Mouse (Mus musculus) heart, embryonic 10.5 days (tissue): ENCODE data around the gene Edc3. TPM values are rescaled to one million over a fixed set of nuclear protein-coding genes. Genes with fewer than 3 reads are reported as not detected.

Experiments
- DNase-seq: peaks from one replicate; pipeline ENCODE4 v3.0.0-alpha.2; 2017; ENCODE audit warnings: low spot score
- H3K27ac ChIP-seq: fragments of 300-500 bp; sonication (generic); 2 replicates; pipeline ENCODE4 v1.5.1; 2016; ENCODE audit warnings: mild to moderate bottlenecking
- H3K27me3 ChIP-seq: fragments of 300-500 bp; sonication (generic); 2 replicates; pipeline ENCODE4 v1.6.1; 2016; ENCODE audit warnings: mild to moderate bottlenecking; ENCODE audit not compliant: poor library complexity, insufficient read depth, severe bottlenecking
- H3K36me3 ChIP-seq: fragments of 300-500 bp; sonication (generic); 2 replicates; pipeline ENCODE4 v1.6.1; 2016; ENCODE audit warnings: mild to moderate bottlenecking, moderate library complexity
- H3K4me1 ChIP-seq: fragments of 300-500 bp; sonication (generic); 2 replicates; pipeline ENCODE4 v1.6.1; 2016; ENCODE audit warnings: mild to moderate bottlenecking
- H3K4me3 ChIP-seq: fragments of 300-500 bp; sonication (generic); 2 replicates; pipeline ENCODE4 v1.5.1; 2016; ENCODE audit warnings: mild to moderate bottlenecking, moderate library complexity
- H3K9me3 ChIP-seq: fragments of 300-500 bp; sonication (generic); 2 replicates; pipeline ENCODE4 v1.6.1; 2016; ENCODE audit warnings: mild to moderate bottlenecking, moderate library complexity
- WGBS: fragments of 180-500 bp; shearing (Covaris S2); methylation state at CpG from one replicate; pipeline ENCODE4 v1.1.7; 2016; 5-methylcytosine and 5-hydroxymethylcytosine counted together
- polyA plus RNA-seq: library from polyadenylated mRNA; unstranded; fragments of >200 nt; fragmentation: Nextera tagmentation; extraction: Ambion mirVana; gene quantifications from 2 replicates; pipeline ENCODE4 v1.2.1, GENCODE M21; 2016

Edc3 gene
- polyA plus RNA-seq, 1 experiment from 2014 or later: 28.5 TPM

DNA sequence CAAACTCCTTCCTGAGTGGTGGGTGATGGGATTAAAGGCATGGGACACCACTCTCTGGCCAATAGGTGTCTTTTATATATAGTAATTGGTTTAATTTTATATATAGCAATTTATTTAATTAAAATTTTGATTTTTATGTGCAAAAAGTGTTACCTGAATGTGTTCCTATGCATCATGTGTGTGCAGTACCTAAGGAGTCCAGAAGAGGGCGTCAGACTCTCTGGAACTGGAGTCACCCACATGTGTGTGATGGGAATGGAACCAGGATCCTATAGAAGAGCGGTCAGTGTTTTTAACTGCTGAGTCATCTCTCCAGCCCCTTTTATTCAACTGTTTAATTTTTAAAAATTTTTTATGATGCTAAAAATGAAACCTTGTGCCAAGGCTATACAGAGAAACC lies 3.9 kb downstream of the Edc3 start:
- no peak overlapping the region for H3K27ac ChIP-seq
- DNase-seq: peak; percentile 35
- H3K27me3 ChIP-seq: no peaks in the 10 kb centered on the region
- H3K9me3 ChIP-seq: no peaks in the 10 kb centered on the region
- no peak overlapping the region for H3K4me3 ChIP-seq
- peaks cover 11% of the 10 kb centered on the region; the same call in 1 of the 2 replicates for H3K4me1 ChIP-seq
- WGBS: 63% methylated on average over 2 of the region's 2 CpGs
- H3K36me3 ChIP-seq: peaks cover 45% of the 10 kb centered on the region

DNA sequence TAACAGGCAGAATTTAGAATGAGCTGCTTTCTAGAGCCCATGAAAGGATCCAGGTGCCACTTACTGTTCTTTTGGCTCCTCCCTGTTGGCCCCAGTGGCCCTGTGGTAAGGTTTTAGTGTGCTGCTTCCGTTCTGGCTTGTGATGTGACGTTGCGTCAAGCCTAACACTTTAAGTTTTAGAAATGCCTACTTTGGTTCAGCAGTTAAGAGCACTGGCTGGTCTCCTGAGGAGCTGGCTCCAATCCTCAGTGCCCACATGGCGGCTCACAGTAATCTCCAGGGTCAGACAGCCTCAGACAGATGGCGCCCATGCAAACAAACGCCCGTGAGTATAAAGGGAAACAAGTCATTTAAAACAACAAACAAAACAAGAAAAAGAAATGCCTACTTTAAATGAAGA lies 10.1 kb downstream of the Edc3 start:
- peaks cover 71% of the 10 kb centered on the region for H3K36me3 ChIP-seq
- H3K9me3 ChIP-seq: no peaks in the 10 kb centered on the region
- no peak for DNase-seq
- H3K4me3 ChIP-seq: no peak overlapping the region
- no peaks in the 10 kb centered on the region for H3K27me3 ChIP-seq
- no peaks in the 10 kb centered on the region for H3K4me1 ChIP-seq
- WGBS: 94% methylated on average over 7 of the region's 7 CpGs
- H3K27ac ChIP-seq: no peak overlapping the region

DNA sequence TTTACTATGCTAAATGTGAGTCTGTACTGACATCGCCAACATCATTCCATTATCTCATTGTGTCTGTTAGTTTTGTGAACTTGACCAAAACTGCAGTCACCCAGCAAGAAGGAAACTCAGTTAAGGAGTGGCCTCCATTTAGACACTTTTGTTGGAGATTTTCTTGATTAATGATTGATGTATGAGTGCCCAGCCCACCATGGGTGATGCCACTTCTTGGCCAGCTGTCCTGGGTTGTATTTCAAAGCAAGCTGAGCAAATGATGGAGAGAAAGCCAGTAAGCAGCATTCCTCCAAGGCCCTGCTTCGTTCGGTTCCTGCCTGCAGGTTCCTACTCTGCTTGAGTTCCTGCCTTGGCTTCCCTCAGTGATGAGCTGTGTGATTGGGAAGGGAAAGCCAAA lies 12.4 kb downstream of the Edc3 start:
- no peaks in the 10 kb centered on the region for H3K9me3 ChIP-seq
- H3K4me1 ChIP-seq: 0 out of 2 replicates have a peak, but pooled peaks cover under 1% of the 10 kb centered on the region
- DNase-seq: no peak
- no peak overlapping the region for H3K27ac ChIP-seq
- peaks cover 59% of the 10 kb centered on the region for H3K36me3 ChIP-seq
- no peak overlapping the region for H3K4me3 ChIP-seq
- 88% methylated on average over 3 of the region's 3 CpGs for WGBS
- H3K27me3 ChIP-seq: no peaks in the 10 kb centered on the region

DNA sequence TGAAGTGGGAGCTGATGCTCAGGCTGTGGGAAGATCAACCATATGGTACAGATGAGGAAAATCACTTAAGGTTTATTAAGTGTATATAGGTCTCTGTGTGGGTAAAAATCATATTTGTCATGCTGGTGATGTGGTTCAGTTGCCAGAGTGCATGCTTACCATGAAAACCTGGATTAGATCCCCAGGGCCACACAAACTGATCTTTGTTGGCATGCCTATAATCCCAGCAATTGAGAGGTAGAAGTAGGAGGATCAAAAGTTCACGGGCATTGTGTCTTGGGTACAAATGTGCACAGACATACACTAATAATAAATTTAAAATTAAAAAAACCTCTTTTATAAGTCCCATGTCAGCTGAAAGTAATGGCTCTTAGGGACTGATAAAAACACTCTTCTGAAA lies 14.0 kb downstream of the Edc3 start:
- Histone ChIP-seq H3K27ac (no peak overlapping the region), H3K36me3 (peaks cover 53% of the 10 kb centered on the region), H3K4me1 (peaks cover 9% of the 10 kb centered on the region; the same call in 1 of the 2 replicates), H3K27me3 (no peaks in the 10 kb centered on the region), H3K9me3 (no peaks in the 10 kb centered on the region), H3K4me3 (no peak overlapping the region)
- no peak for DNase-seq
- 83% methylated on average over 1 of the region's 1 CpGs for WGBS

DNA sequence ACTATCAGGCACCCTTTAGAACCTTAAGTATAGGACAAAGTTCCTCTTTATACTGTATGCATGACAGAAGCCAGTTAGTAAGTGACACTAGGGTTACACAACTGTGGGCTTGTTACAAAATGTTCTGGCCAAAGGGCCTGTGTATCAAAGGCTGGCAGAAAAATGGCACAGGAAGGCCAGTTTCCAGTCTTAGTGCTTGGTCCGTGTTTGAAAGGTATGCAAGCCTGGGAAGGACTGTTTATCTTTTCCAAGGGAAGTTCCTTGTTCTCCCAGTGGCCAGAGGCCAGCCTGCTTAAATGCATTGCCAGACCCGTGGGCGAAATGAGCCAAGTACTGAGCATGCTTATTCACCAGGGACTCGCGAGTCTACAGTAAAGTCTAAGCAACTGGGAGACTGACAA lies 15.0 kb downstream of the Edc3 start:
- Histone ChIP-seq H3K27me3 (no peaks in the 10 kb centered on the region), H3K4me1 (peaks cover 9% of the 10 kb centered on the region; the same call in 1 of the 2 replicates), H3K4me3 (no peak overlapping the region), H3K9me3 (no peaks in the 10 kb centered on the region), H3K27ac (no peak overlapping the region), H3K36me3 (peaks cover 54% of the 10 kb centered on the region)
- 61% methylated on average over 5 of the region's 5 CpGs for WGBS
- no peak for DNase-seq

DNA sequence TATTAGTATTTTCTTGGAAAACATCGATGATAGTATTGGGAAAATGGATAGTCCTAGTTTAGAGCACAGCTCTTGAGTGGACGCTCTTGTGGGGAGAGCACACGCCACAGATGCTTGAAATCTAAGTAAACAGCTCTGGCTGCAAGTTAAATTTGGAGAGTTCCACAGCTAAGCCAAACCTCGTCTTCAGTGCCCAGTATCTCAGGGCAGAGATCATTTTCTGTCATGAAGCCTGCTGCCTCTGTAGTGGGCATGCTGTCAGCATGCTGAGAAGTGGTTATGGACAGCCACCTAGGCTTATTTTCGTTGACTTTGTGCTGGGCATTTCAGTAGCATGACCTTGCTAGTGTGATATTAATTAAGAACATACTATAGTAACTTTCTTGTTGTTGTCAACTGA lies 15.5 kb downstream of the Edc3 start:
- 85% methylated on average over 5 of the region's 5 CpGs for WGBS

DNA sequence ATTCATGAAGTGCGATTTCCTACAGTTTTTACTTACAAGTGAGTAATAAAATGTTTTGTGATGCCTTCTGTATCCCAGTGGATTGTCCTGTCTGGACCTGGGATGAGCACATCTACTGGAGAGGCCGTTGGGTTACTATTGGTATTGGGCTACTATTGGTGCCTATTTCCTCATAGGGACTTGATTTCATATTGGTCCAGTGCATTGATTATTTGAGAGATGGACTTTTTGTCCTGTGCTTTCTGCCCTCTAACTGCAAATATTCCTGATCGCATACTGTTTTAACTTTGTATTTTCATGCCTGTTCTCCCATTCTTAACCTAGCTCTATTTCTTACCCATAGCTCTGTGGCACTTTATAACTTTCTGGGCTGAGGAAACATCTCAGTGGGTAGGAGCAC lies 16.4 kb downstream of the Edc3 start:
- H3K4me3 ChIP-seq: no peak overlapping the region
- no peaks in the 10 kb centered on the region for H3K27me3 ChIP-seq
- no peaks in the 10 kb centered on the region for H3K9me3 ChIP-seq
- WGBS: 94% methylated on average over 3 of the region's 3 CpGs
- peaks cover 9% of the 10 kb centered on the region; the same call in 1 of the 2 replicates for H3K4me1 ChIP-seq
- DNase-seq: no peak
- H3K36me3 ChIP-seq: peaks cover 52% of the 10 kb centered on the region
- no peak overlapping the region for H3K27ac ChIP-seq

More for the DNA sequence above, 15.5 kb downstream of the Edc3 start:
- Histone ChIP-seq H3K9me3 (no peaks in the 10 kb centered on the region), H3K4me3 (no peak overlapping the region), H3K27me3 (no peaks in the 10 kb centered on the region), H3K36me3 (peaks cover 52% of the 10 kb centered on the region), H3K4me1 (peaks cover 9% of the 10 kb centered on the region; the same call in 1 of the 2 replicates), H3K27ac (no peak overlapping the region)
- no peak for DNase-seq

DNA sequence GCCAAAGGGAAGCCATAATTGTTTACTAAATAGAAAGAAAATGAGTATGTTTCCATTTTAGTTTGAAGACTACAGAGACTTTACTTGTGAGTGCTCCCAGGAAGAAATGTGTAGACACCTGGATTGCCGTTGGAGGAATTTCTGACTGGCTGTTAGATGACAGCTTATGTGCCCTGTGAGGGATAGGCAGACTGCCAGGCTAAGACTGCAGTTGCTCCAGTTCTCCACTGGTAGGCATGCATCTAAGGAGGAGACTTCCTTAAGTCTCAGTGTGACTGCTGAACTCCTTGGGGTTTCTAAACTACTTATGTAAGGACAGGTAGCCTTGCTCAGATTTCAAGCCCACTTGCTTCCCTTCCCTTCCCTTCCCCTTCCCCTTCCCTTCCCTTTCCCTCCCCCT lies 20.0 kb downstream of the Edc3 start:
- no peak overlapping the region for H3K4me3 ChIP-seq
- H3K36me3 ChIP-seq: peaks cover 42% of the 10 kb centered on the region
- no peak overlapping the region for H3K27ac ChIP-seq
- no peaks in the 10 kb centered on the region for H3K27me3 ChIP-seq
- DNase-seq: no peak
- WGBS: 83% methylated on average over 1 of the region's 1 CpGs
- no peaks in the 10 kb centered on the region for H3K9me3 ChIP-seq
- H3K4me1 ChIP-seq: peaks cover 9% of the 10 kb centered on the region; the same call in 1 of the 2 replicates

DNA sequence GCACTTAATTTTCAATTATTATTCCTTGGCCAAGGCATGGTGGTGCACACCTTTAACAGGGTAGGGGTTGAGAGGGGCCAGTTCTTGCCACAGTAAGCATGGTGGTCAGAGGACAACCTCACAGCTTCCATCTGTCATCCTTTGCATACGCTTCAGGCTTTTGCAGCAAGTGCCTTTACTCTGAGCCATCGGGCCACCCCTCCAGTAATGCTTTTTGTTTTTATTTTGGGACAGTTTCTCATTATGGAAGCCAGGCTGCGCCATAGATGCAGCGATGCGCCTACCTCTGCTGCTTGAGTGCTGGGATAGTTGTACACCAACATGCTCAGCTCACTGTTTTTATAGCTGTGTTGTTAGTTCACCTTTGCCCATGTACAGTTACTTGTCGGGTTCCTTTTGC lies 25.3 kb downstream of the Edc3 start:
- DNase-seq: peak; percentile 69
- no peak overlapping the region for H3K27ac ChIP-seq
- H3K4me3 ChIP-seq: no peak overlapping the region
- no peaks in the 10 kb centered on the region for H3K9me3 ChIP-seq
- peaks cover 37% of the 10 kb centered on the region for H3K36me3 ChIP-seq
- 93% methylated on average over 6 of the region's 6 CpGs for WGBS
- H3K4me1 ChIP-seq: peaks cover 8% of the 10 kb centered on the region; the same call in 1 of the 2 replicates
- no peaks in the 10 kb centered on the region for H3K27me3 ChIP-seq

DNA sequence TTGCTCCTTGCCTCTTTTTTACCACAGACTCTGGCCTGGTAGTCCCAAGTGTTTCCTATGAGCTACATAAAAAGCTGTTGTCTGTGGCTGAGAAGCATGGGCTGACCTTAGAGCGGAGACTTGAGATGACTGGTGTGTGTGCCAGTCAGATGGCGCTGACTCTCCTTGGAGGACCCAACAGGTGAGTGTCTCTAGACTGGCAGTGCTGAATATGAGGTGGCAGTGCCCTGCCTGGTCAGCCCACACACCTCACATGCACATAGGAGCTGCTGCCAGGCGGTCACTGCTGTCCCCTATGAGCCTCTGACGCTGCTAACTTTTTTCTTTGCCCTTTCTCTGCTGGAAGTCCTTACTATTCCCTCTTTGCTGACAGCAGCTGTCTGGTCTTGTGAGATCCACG lies 31.5 kb downstream of the Edc3 start:
- Histone ChIP-seq H3K9me3 (no peaks in the 10 kb centered on the region), H3K4me3 (no peak overlapping the region), H3K27ac (no peak overlapping the region), H3K27me3 (no peaks in the 10 kb centered on the region), H3K4me1 (peaks cover 8% of the 10 kb centered on the region; the same call in 1 of the 2 replicates), H3K36me3 (peaks cover 57% of the 10 kb centered on the region)
- 90% methylated on average over 5 of the region's 5 CpGs for WGBS
- no peak for DNase-seq

DNA sequence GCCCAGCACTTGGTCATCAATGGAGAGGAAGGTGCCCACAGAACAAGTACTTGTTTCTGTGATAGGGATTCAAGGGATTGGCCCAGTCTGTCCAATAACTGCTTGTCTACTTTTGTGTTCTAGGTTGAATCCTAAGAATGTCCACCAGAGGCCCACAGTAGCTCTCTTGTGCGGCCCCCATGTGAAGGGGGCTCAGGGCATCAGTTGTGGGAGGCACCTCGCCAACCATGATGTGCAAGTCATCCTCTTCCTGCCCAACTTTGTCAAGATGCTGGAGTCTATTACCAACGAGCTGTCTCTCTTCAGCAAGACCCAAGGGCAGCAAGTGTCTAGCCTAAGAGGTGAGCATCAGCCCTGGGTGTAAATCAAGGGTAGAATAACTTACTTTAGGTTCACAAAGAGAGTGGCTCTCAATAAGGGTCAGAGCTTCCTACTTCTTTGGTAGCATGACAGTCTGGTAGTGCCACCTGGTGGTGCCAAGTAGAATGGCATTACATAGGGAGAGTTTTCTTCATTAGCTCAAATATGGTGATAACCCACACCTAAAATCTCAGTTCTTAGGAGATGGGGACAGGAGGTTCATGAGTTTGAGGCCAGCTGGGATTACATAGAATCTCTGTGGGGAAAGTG lies 36.2 kb downstream of the Edc3 start:
- Histone ChIP-seq H3K4me3 (no peak overlapping the region), H3K9me3 (no peaks in the 10 kb centered on the region), H3K36me3 (peaks cover 95% of the 10 kb centered on the region), H3K27me3 (no peaks in the 10 kb centered on the region), H3K4me1 (no peaks in the 10 kb centered on the region), H3K27ac (no peak overlapping the region)
- WGBS: 66% methylated on average over 3 of the region's 3 CpGs
- peak; percentile 75 for DNase-seq

DNA sequence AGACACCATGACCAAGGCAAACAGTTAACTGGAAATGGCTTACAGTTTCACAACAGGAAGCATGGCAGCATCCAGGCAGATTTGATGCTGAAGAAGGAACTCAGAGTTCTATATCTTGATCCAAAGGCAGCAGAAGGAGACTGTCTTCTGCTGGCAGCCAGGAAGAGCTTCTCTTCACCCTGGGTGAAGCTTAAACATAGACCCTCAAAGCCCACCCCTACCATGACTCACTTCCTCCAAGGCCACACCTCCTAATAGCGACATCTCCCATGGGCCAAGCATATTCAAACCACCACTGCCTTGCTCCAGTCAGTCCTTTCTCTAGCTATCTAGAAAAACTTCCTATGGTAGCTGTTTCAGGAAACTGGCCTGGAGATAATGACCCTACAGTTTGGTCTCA lies 38.7 kb downstream of the Edc3 start:
- no peak for DNase-seq
- Histone ChIP-seq H3K9me3 (no peaks in the 10 kb centered on the region), H3K4me1 (no peaks in the 10 kb centered on the region), H3K27ac (no peak overlapping the region), H3K27me3 (no peaks in the 10 kb centered on the region), H3K4me3 (no peak overlapping the region), H3K36me3 (peaks cover 96% of the 10 kb centered on the region)
- 74% methylated on average over 1 of the region's 1 CpGs for WGBS

DNA sequence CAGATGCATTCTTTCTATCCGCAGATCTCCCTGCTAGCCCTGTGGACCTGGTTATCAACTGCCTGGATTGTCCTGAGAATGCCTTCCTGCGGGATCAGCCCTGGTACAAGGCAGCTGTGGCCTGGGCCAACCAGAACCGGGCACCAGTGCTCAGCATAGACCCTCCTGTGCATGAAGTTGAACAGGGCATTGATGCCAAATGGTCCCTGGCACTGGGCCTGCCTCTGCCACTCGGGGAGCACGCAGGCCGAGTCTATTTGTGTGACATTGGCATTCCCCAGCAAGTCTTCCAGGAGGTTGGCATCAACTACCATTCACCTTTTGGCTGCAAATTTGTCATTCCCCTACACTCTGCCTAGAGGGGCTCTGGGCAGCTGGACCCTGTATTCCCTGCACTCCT lies 39.8 kb downstream of the Edc3 start:
- 82% methylated on average over 6 of the region's 6 CpGs for WGBS
- no peaks in the 10 kb centered on the region for H3K9me3 ChIP-seq
- no peaks in the 10 kb centered on the region for H3K27me3 ChIP-seq
- H3K4me3 ChIP-seq: no peak overlapping the region
- no peak overlapping the region for H3K27ac ChIP-seq
- peaks cover 96% of the 10 kb centered on the region for H3K36me3 ChIP-seq
- H3K4me1 ChIP-seq: no peaks in the 10 kb centered on the region
- DNase-seq: no peak

DNA sequence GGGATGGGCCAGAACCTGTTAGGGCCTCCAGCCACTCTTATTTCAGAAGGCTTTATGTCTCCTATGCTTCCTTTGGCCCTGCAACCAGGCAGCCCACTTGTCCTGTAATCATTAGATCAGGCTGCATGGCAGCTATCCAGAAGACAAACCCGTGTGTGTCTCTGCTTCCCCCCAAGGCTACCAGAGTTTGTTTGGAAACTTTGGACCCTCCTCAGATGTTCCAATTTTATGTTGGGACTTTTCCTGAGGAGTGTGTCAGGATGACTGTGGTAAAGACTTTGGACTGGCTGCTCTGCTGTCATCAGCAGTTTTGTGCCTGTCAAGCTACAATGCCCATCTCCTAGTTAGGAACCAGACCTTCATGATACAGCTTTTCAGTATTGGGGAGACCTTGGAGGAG lies 40.5 kb downstream of the Edc3 start:
- WGBS: 60% methylated on average over 1 of the region's 1 CpGs
- Histone ChIP-seq H3K9me3 (no peaks in the 10 kb centered on the region), H3K4me3 (no peak overlapping the region), H3K27me3 (no peaks in the 10 kb centered on the region), H3K27ac (no peak overlapping the region), H3K4me1 (no peaks in the 10 kb centered on the region), H3K36me3 (peaks cover 98% of the 10 kb centered on the region)
- no peak for DNase-seq
